Mouse (Mus musculus) brain, embryonic 14.5 days (tissue): ENCODE results near the gene Slc2a6.
A peak's percentile ranks its signal among the peaks of the same experiment; 100 is the strongest.

Experiments
- CTCF ChIP-seq: fragments of 200-500 bp; IDR thresholded peaks from 2 replicates; pipeline ENCODE4 v1.5.1; 2012; ENCODE audit warnings: inconsistent platforms, mild to moderate bottlenecking, moderate library complexity, borderline replicate concordance; ENCODE audit not compliant: insufficient read depth, insufficient read length; ENCODE audit errors: extremely low read depth
- POLR2A ChIP-seq: fragments of 200-500 bp; IDR thresholded peaks from 2 replicates; pipeline ENCODE4 v1.6.1; 2012; ENCODE audit warnings: mild to moderate bottlenecking, inconsistent platforms, borderline replicate concordance; ENCODE audit not compliant: poor library complexity, insufficient read depth, insufficient read length, severe bottlenecking; ENCODE audit errors: extremely low read depth

- TF ChIP-seq CTCF (peak; percentile 17; the same call in 1 of the 2 replicates), POLR2A (no peak)
Observed at GRCm38 (mm10) chr2:26997498-26997897, 30.3 kb downstream of the Slc2a6 start.
